Comparison of ENCODE assay signal across 22 mouse cellular contexts in genomic region chr11:51035951-51036350, GRCm38 (mm10). TPM values are rescaled to one million over a fixed set of nuclear protein-coding genes. Genes with fewer than 3 reads are reported as not detected.
DNase-seq lines count a peak whose midpoint lies in the region; ATAC-seq and TF ChIP-seq lines count a peak whose summit lies in the region.
"Had no signal": no experiment of that assay in that cellular context is flagged by ENCODE, and none has a peak within 500 bp of the region (broad histone marks: within the 10 kb centered on the region; RNA-seq: fewer than 3 reads in every experiment).

No protein-coding gene starts in this region.

- no peak overlapping the region for H3K4me2 ChIP-seq in heart, embryonic 12.5 days
- no peak overlapping the region for H3K4me2 ChIP-seq in liver, postnatal 0 days (ENCODE audit: low read depth, low read length)
- no peak overlapping the region for H3K4me2 ChIP-seq in liver, embryonic 11.5 days
- no peak overlapping the region for H3K4me2 ChIP-seq in intestine, embryonic 16.5 days (ENCODE audit: low read depth, low read length)
- H3K4me2 ChIP-seq: hindbrain, embryonic 13.5 days; liver, embryonic 13.5 days; neural tube, embryonic 13.5 days had no signal

- H3K9me3 ChIP-seq in heart, embryonic 12.5 days (replicated peaks): no peaks in the 10 kb centered on the region
- H3K9me3 ChIP-seq in liver, postnatal 0 days (ENCODE audit: low read length): no peaks in the 10 kb centered on the region
- no peaks in the 10 kb centered on the region for H3K9me3 ChIP-seq in liver, embryonic 11.5 days (ENCODE audit: control insufficient read depth, low read length)
- H3K9me3 ChIP-seq in intestine, embryonic 16.5 days (ENCODE audit: control insufficient read depth, low read length): no peaks in the 10 kb centered on the region
- H3K9me3 ChIP-seq: heart, embryonic 10.5 days; hindbrain, embryonic 13.5 days; neural tube, embryonic 13.5 days had no signal

- TF ChIP-seq EP300 in liver, postnatal 0 days (IDR thresholded peaks at IDR 0.05; ENCODE audit: low read depth): no peak

- TF ChIP-seq CTCF in liver, postnatal 0 days (IDR thresholded peaks at IDR 0.05; ENCODE audit: low read depth): no peak

- peaks cover 6% of the 10 kb centered on the region for H3K27me3 ChIP-seq in heart, embryonic 12.5 days (replicated peaks)
- H3K27me3 ChIP-seq in liver, postnatal 0 days (ENCODE audit: insufficient read depth, low read length): no peaks in the 10 kb centered on the region
- H3K27me3 ChIP-seq in liver, embryonic 11.5 days (replicated peaks; ENCODE audit: control insufficient read depth, insufficient read depth, low read length): no peaks in the 10 kb centered on the region
- no peaks in the 10 kb centered on the region for H3K27me3 ChIP-seq in intestine, embryonic 16.5 days (replicated peaks; ENCODE audit: control insufficient read depth, insufficient read depth, low read length)
- H3K27me3 ChIP-seq: hindbrain, embryonic 13.5 days; liver, embryonic 13.5 days; neural tube, embryonic 13.5 days had no signal

- peak; percentile 23 to 45 for DNase-seq in heart, postnatal 10 days
- DNase-seq in liver, postnatal 0 days: peak; percentile 50
- DNase-seq in liver, embryonic 11.5 days (ENCODE audit: low spot score): no peak
- DNase-seq in adrenal gland, adult 18-20 months (ENCODE audit: low spot score in 2 of 2): peak; percentile 55 to 61
- DNase-seq in kidney, postnatal 14 days: peak; percentile 55
- DNase-seq in cerebellum, adult 9-11 months: no peak
- DNase-seq: cerebellum, adult 18-20 months; forebrain, postnatal 0 days; gastrocnemius, postnatal 10 days; liver, embryonic 13.5 days; lung, postnatal 4 days; right cerebral cortex, adult 18-20 months had no signal

- intact Hi-C loops in heart, postnatal 10 days (cut with DNase I): loop anchor here (10.0 kb wide), 1 partner anchor 591 kb away; no protein-coding TSS in a partner anchor

- WGBS in heart, embryonic 12.5 days: 62% methylated on average over 2 of the region's 2 CpGs
- 75% methylated on average over 2 of the region's 2 CpGs for WGBS in liver, postnatal 0 days (ENCODE audit: insufficient replicate concordance)
- 92% methylated on average over 2 of the region's 2 CpGs for WGBS in liver, embryonic 11.5 days
- WGBS in intestine, embryonic 16.5 days: 75% methylated on average over 2 of the region's 2 CpGs

- no peak overlapping the region for H3K4me3 ChIP-seq in heart, embryonic 12.5 days
- H3K4me3 ChIP-seq in liver, postnatal 0 days (ENCODE audit: low read depth, low read length): no peak overlapping the region
- no peak overlapping the region for H3K4me3 ChIP-seq in liver, embryonic 11.5 days (ENCODE audit: low read depth, low read length)
- no peak overlapping the region for H3K4me3 ChIP-seq in intestine, embryonic 16.5 days (ENCODE audit: low read length)
- H3K4me3 ChIP-seq: erythroblast, embryonic 14.5 days; heart, embryonic 10.5 days; hindbrain, embryonic 13.5 days; liver, embryonic 13.5 days; neural tube, embryonic 13.5 days had no signal

- no peak overlapping the region for H3K27ac ChIP-seq in heart, embryonic 12.5 days (ENCODE audit: poor library complexity, severe bottlenecking)
- H3K27ac ChIP-seq in liver, postnatal 0 days (ENCODE audit: low read depth): no peak overlapping the region
- H3K27ac ChIP-seq in liver, embryonic 11.5 days (ENCODE audit: low read depth, low read length): no peak overlapping the region
- no peak overlapping the region for H3K27ac ChIP-seq in intestine, embryonic 16.5 days (ENCODE audit: low read length)
- H3K27ac ChIP-seq: heart, embryonic 10.5 days; hindbrain, embryonic 13.5 days; liver, embryonic 13.5 days; neural tube, embryonic 13.5 days had no signal

- no peak overlapping the region for H3K9ac ChIP-seq in heart, embryonic 12.5 days
- H3K9ac ChIP-seq in liver, postnatal 0 days (replicated peaks): no peak overlapping the region
- H3K9ac ChIP-seq in liver, embryonic 11.5 days (ENCODE audit: low read depth, low read length): no peak overlapping the region
- no peak overlapping the region for H3K9ac ChIP-seq in intestine, embryonic 16.5 days (ENCODE audit: low read depth, low read length)
- H3K9ac ChIP-seq: forebrain, postnatal 0 days; hindbrain, embryonic 13.5 days; liver, embryonic 13.5 days; neural tube, embryonic 13.5 days had no signal

- no peaks in the 10 kb centered on the region for H3K36me3 ChIP-seq in heart, embryonic 12.5 days
- no peaks in the 10 kb centered on the region for H3K36me3 ChIP-seq in liver, postnatal 0 days (replicated peaks; ENCODE audit: insufficient read depth, low read length)
- H3K36me3 ChIP-seq in liver, embryonic 11.5 days (ENCODE audit: control insufficient read depth, insufficient read depth, low read length): no peaks in the 10 kb centered on the region
- no peaks in the 10 kb centered on the region for H3K36me3 ChIP-seq in intestine, embryonic 16.5 days (ENCODE audit: control insufficient read depth, insufficient read depth, low read length)
- H3K36me3 ChIP-seq: heart, embryonic 10.5 days; hindbrain, embryonic 13.5 days; liver, embryonic 13.5 days; neural tube, embryonic 13.5 days had no signal

- no peak for ATAC-seq in heart, embryonic 12.5 days (ENCODE audit: insufficient number of reproducible peaks, low FRiP score)
- ATAC-seq in liver, postnatal 0 days: no peak
- ATAC-seq in liver, embryonic 11.5 days (replicated peaks; ENCODE audit: low FRiP score): no peak
- no peak for ATAC-seq in intestine, embryonic 16.5 days
- ATAC-seq: forebrain, postnatal 0 days; midbrain, embryonic 16.5 days had no signal

- H3K4me1 ChIP-seq in heart, embryonic 12.5 days (replicated peaks): no peaks in the 10 kb centered on the region
- H3K4me1 ChIP-seq in liver, postnatal 0 days (ENCODE audit: insufficient read depth): no peaks in the 10 kb centered on the region
- H3K4me1 ChIP-seq in liver, embryonic 11.5 days (replicated peaks; ENCODE audit: control insufficient read depth, insufficient read depth, low read length): no peaks in the 10 kb centered on the region
- H3K4me1 ChIP-seq in intestine, embryonic 16.5 days (ENCODE audit: control insufficient read depth, insufficient read depth, low read length): no peaks in the 10 kb centered on the region
- H3K4me1 ChIP-seq: heart, embryonic 10.5 days; hindbrain, embryonic 13.5 days; liver, embryonic 13.5 days; neural tube, embryonic 13.5 days had no signal

RNA-seq across cellular contexts. Expression of gene Olfr1375, which starts 12.0 kb away (rescaled TPM):
- total RNA-seq in heart, postnatal 10 days (2021): not detected
- not detected in 2 replicates for polyA plus RNA-seq in heart, embryonic 12.5 days (2016; fragmentation: Nextera tagmentation; extraction: Ambion mirVana)
- polyA plus RNA-seq in liver, postnatal 0 days (2015; fragmentation: Nextera tagmentation; extraction: Ambion mirVana): not detected in 2 replicates
- polyA plus RNA-seq in liver, embryonic 11.5 days (2014; fragmentation: Nextera tagmentation; extraction: Ambion mirVana): not detected in 2 replicates
- not detected for total RNA-seq in adrenal gland, adult 18-20 months (2021)
- not detected in 2 replicates for polyA plus RNA-seq in intestine, embryonic 16.5 days (2015; fragmentation: Nextera tagmentation; extraction: Ambion mirVana)
- total RNA-seq: forebrain, postnatal 0 days; gastrocnemius, postnatal 10 days had no signal
- polyA plus RNA-seq: erythroblast, embryonic 14.5 days; forebrain, postnatal 0 days; heart, embryonic 10.5 days; hindbrain, embryonic 13.5 days; large intestine, adult 2 months; liver, embryonic 13.5 days; midbrain, embryonic 16.5 days; neural tube, embryonic 13.5 days; spleen, adult 2 months; testis, adult 2 months had no signal

RNA-seq across cellular contexts. Expression of gene Olfr54, which starts 21.9 kb away (rescaled TPM):
- total RNA-seq in heart, postnatal 10 days (2021): not detected
- polyA plus RNA-seq in heart, embryonic 12.5 days (2016; fragmentation: Nextera tagmentation; extraction: Ambion mirVana): not detected in 2 replicates
- not detected in 2 replicates for polyA plus RNA-seq in liver, postnatal 0 days (2015; fragmentation: Nextera tagmentation; extraction: Ambion mirVana)
- polyA plus RNA-seq in liver, embryonic 11.5 days (2014; fragmentation: Nextera tagmentation; extraction: Ambion mirVana): not detected in 2 replicates
- under 1 TPM in 1 of 2 experiments, not detected in 1; 0.43 TPM for total RNA-seq in adrenal gland, adult 18-20 months (2021)
- not detected in 2 replicates for polyA plus RNA-seq in intestine, embryonic 16.5 days (2015; fragmentation: Nextera tagmentation; extraction: Ambion mirVana)
- total RNA-seq: forebrain, postnatal 0 days; gastrocnemius, postnatal 10 days had no signal
- polyA plus RNA-seq: forebrain, postnatal 0 days; heart, embryonic 10.5 days; hindbrain, embryonic 13.5 days; large intestine, adult 2 months; liver, embryonic 13.5 days; midbrain, embryonic 16.5 days; neural tube, embryonic 13.5 days; spleen, adult 2 months; testis, adult 2 months had no signal

RNA-seq across cellular contexts. Expression of gene Zfp354a, which starts 23.1 kb away (rescaled TPM):
- total RNA-seq in heart, postnatal 10 days (2021): 1 to 10 TPM; 2.1 to 2.9 TPM
- 5.4 and 6.4 TPM in 2 replicates for polyA plus RNA-seq in heart, embryonic 12.5 days (2016; fragmentation: Nextera tagmentation; extraction: Ambion mirVana)
- 0.86 and 0.94 TPM in 2 replicates for polyA plus RNA-seq in liver, postnatal 0 days (2015; fragmentation: Nextera tagmentation; extraction: Ambion mirVana)
- 4.1 and 4.5 TPM in 2 replicates for polyA plus RNA-seq in liver, embryonic 11.5 days (2014; fragmentation: Nextera tagmentation; extraction: Ambion mirVana)
- 1 to 10 TPM; 5.6 to 9.8 TPM for total RNA-seq in adrenal gland, adult 18-20 months (2021)
- polyA plus RNA-seq in intestine, embryonic 16.5 days (2015; fragmentation: Nextera tagmentation; extraction: Ambion mirVana): 5.4 and 6.2 TPM in 2 replicates
- polyA plus RNA-seq: erythroblast, embryonic 14.5 days had no signal

RNA-seq across cellular contexts. Expression of gene Olfr51, which starts 32.6 kb away (rescaled TPM):
- total RNA-seq in heart, postnatal 10 days (2021): not detected
- not detected in 2 replicates for polyA plus RNA-seq in heart, embryonic 12.5 days (2016; fragmentation: Nextera tagmentation; extraction: Ambion mirVana)
- polyA plus RNA-seq in liver, postnatal 0 days (2015; fragmentation: Nextera tagmentation; extraction: Ambion mirVana): not detected in 2 replicates
- not detected in 2 replicates for polyA plus RNA-seq in liver, embryonic 11.5 days (2014; fragmentation: Nextera tagmentation; extraction: Ambion mirVana)
- total RNA-seq in adrenal gland, adult 18-20 months (2021): not detected
- polyA plus RNA-seq in intestine, embryonic 16.5 days (2015; fragmentation: Nextera tagmentation; extraction: Ambion mirVana): not detected in 2 replicates
- total RNA-seq: forebrain, postnatal 0 days; gastrocnemius, postnatal 10 days had no signal
- polyA plus RNA-seq: erythroblast, embryonic 14.5 days; forebrain, postnatal 0 days; heart, embryonic 10.5 days; hindbrain, embryonic 13.5 days; large intestine, adult 2 months; liver, embryonic 13.5 days; midbrain, embryonic 16.5 days; neural tube, embryonic 13.5 days; spleen, adult 2 months; testis, adult 2 months had no signal

RNA-seq across cellular contexts. Expression of gene Olfr1377, which starts 54.2 kb away (rescaled TPM):
- not detected for total RNA-seq in heart, postnatal 10 days (2021)
- not detected in 2 replicates for polyA plus RNA-seq in heart, embryonic 12.5 days (2016; fragmentation: Nextera tagmentation; extraction: Ambion mirVana)
- polyA plus RNA-seq in liver, postnatal 0 days (2015; fragmentation: Nextera tagmentation; extraction: Ambion mirVana): not detected in 2 replicates
- polyA plus RNA-seq in liver, embryonic 11.5 days (2014; fragmentation: Nextera tagmentation; extraction: Ambion mirVana): not detected in 2 replicates
- not detected for total RNA-seq in adrenal gland, adult 18-20 months (2021)
- not detected in 2 replicates for polyA plus RNA-seq in intestine, embryonic 16.5 days (2015; fragmentation: Nextera tagmentation; extraction: Ambion mirVana)
- total RNA-seq: forebrain, postnatal 0 days; gastrocnemius, postnatal 10 days had no signal
- polyA plus RNA-seq: erythroblast, embryonic 14.5 days; forebrain, postnatal 0 days; heart, embryonic 10.5 days; hindbrain, embryonic 13.5 days; large intestine, adult 2 months; liver, embryonic 13.5 days; midbrain, embryonic 16.5 days; neural tube, embryonic 13.5 days; spleen, adult 2 months; testis, adult 2 months had no signal

Comparison
In these comparisons a context has a peak if more than half of its experiments do, and no peak if none do; other contexts are left out.
1. DNase-seq: peak in heart, postnatal 10 days (2 of 2), liver, postnatal 0 days (single experiment), adrenal gland, adult 18-20 months (2 of 2) and kidney, postnatal 14 days (single experiment); none in liver, embryonic 11.5 days (single experiment) and cerebellum, adult 9-11 months (single experiment).